Mouse (Mus musculus) liver, embryonic 16.5 days (tissue): ENCODE measurements around the gene Kirrel2. TPM values are rescaled to one million over a fixed set of nuclear protein-coding genes. Genes with fewer than 3 reads are reported as not detected.

Experiments used
- ATAC-seq: fragments of 200-750 bp; cut with Nextera tagmentation; 2 replicates; pipeline ENCODE4 v1.8.0; 2017; ENCODE audit warnings: low read depth, mild to moderate bottlenecking, moderate number of reproducible peaks, moderate library complexity
- H3K27ac ChIP-seq: fragments of 300-500 bp; sonication (generic); 2 replicates; pipeline ENCODE4 v1.5.1; 2014; ENCODE audit warnings: mild to moderate bottlenecking, low read length
- H3K27me3 ChIP-seq: fragments of 300-500 bp; sonication (generic); 2 replicates; pipeline ENCODE4 v1.6.1; 2014; ENCODE audit warnings: low read depth, low read length, mixed read lengths; ENCODE audit not compliant: control insufficient read depth, insufficient read depth
- H3K36me3 ChIP-seq: fragments of 300-500 bp; sonication (generic); 2 replicates; pipeline ENCODE4 v1.6.1; 2014; ENCODE audit warnings: mild to moderate bottlenecking; ENCODE audit not compliant: control insufficient read depth, insufficient read depth
- H3K4me1 ChIP-seq: fragments of 300-500 bp; sonication (generic); 2 replicates; pipeline ENCODE4 v1.6.1; 2014; ENCODE audit warnings: low read depth, low read length, mixed read lengths; ENCODE audit not compliant: control insufficient read depth
- H3K4me2 ChIP-seq: fragments of 300-500 bp; sonication (generic); 2 replicates; pipeline ENCODE4 v1.6.1; 2014; ENCODE audit warnings: low read depth, low read length, mixed read lengths
- H3K4me3 ChIP-seq: fragments of 300-500 bp; sonication (generic); 2 replicates; pipeline ENCODE4 v1.5.1; 2014; ENCODE audit warnings: low read depth, mild to moderate bottlenecking, low read length
- H3K9ac ChIP-seq: fragments of 300-500 bp; sonication (generic); 2 replicates; pipeline ENCODE4 v1.6.1; 2014; ENCODE audit warnings: low read depth, low read length
- H3K9me3 ChIP-seq: fragments of 300-500 bp; sonication (generic); replicated peaks from 2 replicates; pipeline ENCODE4 v1.6.1; 2016; ENCODE audit warnings: low read length; ENCODE audit not compliant: control insufficient read depth
- WGBS: fragments of 180-500 bp; shearing (Covaris S2); extraction: QIAGEN DNeasy Blood & Tissue Kit; methylation state at CpG from one replicate; pipeline ENCODE4 v1.1.7; 2014; ENCODE audit not compliant: insufficient replicate concordance; 5-methylcytosine and 5-hydroxymethylcytosine counted together
- polyA plus RNA-seq: library from polyadenylated mRNA; unstranded; fragments of >200 nt; fragmentation: Nextera tagmentation; extraction: Ambion mirVana; gene quantifications from 2 replicates; pipeline ENCODE4 v1.2.1, GENCODE M21; 2015

The Kirrel2 gene
- polyA plus RNA-seq, 1 experiment from 2014 or later = 0.12 TPM

DNA sequence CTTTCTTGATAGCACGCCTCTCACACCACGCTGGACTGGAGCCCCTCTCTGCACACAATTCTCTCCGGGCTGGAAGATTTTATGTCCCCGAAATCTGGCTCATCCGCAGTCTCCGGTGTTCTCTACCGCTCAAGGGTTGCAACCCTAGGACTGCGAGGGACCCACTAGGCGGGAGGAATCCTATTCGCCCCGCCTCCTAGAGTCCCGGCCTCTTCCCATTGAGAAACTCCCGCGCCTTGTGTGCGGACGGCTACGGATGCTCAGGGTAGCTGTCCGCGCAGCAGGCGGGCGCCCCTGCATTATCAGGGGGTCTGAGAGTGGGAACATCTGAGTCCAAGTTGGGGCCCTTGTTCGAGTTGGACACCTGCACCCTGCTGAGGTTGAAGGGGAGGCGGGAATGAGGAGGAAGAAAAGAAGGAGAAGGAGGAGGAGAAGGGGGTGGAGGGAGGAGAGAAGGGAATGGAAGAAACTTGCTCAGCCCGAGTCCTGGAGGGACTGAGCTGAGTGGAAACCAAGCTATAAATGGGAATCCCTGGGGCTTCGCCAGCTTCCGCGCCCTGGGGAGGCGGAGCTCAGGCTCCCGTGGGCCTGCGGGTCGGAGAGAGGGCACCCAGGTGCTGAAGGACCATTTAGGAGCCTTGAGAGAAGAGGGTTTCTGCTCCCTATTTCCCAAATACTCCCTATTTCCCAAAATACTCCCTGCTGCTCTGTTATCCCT lies 420 bp downstream of the Kirrel2 start:
- Histone ChIP-seq H3K4me1 (peaks cover 7% of the 10 kb centered on the region), H3K4me2 (no peak overlapping the region), H3K36me3 (no peaks in the 10 kb centered on the region), H3K9me3 (no peaks in the 10 kb centered on the region), H3K9ac (no peak overlapping the region), H3K4me3 (no peak overlapping the region), H3K27ac (no peak overlapping the region), H3K27me3 (peaks cover 73% of the 10 kb centered on the region)
- ATAC-seq = no peak
- 1% methylated on average over 31 of the region's 31 CpGs for WGBS

DNA sequence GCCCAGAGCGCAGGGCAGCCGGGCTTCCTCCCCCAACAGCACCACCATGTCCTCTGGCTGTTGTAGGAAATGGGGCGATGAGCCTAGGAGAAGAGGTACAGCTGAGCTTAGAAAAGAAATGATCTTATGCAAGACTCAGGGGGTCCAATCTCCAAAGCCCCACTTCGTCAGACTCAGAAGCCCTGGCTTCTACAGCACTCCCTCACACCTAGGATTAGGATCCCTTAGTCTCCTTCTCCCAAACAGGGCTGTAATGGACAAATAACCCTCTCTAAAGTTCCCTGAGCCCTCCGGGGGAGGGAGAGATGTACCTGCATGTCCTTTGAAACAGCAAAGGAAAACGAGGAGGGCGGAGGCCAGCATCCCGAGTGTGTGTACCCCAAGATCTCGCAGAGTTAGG lies 1.0 kb downstream of the Kirrel2 start:
- no peak overlapping the region for H3K9ac ChIP-seq
- H3K4me1 ChIP-seq = peaks cover 7% of the 10 kb centered on the region
- no peak overlapping the region for H3K4me3 ChIP-seq
- ATAC-seq = no peak
- H3K9me3 ChIP-seq = no peaks in the 10 kb centered on the region
- under 1% methylated on average over 9 of the region's 9 CpGs for WGBS
- no peak overlapping the region for H3K4me2 ChIP-seq
- no peaks in the 10 kb centered on the region for H3K36me3 ChIP-seq
- H3K27ac ChIP-seq = no peak overlapping the region
- peaks cover 73% of the 10 kb centered on the region for H3K27me3 ChIP-seq

DNA sequence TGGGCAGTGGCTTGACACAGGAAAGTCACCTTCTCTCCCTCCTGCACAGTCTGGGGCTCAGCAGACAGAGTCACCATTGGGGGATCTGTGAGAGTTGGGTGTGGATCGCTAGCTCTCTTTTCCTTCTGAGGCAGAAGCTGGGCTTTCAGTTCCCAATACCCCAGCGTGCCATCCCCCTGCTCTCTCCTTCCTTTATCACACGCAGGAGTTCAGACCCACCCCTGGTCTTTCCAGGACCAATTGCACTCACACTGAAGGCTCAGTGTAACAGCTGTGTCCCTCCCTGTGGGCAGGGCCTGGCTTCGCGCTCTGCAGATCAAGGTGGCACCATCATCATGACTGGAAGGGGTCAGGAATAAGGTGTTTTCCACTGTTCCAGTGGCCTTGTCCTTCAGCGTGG lies 3.2 kb downstream of the Kirrel2 start:
- Histone ChIP-seq H3K27ac (no peak overlapping the region), H3K27me3 (peaks cover 59% of the 10 kb centered on the region)

DNA sequence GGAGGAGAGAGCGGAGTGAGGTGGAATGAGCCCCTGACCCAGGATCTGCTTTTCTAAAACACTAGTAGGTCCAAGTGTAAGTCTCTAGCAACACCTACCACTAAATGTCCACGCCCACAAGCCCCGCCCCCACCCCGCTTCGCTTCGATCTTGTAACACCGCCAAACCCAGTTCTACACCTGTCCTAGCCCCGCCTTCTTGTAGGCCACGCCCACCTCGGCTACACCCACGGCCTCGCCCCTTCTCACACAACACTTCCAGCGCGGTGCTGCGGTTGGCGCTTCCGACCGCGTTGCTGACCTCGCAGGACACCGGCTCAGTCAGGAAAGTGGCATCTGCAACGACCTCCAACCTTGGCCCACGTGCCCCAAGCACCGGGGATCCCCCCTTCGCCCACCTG lies 3.7 kb downstream of the Kirrel2 start:
- Histone ChIP-seq H3K4me1 (peaks cover 7% of the 10 kb centered on the region), H3K9me3 (no peaks in the 10 kb centered on the region), H3K9ac (no peak overlapping the region), H3K27me3 (peaks cover 59% of the 10 kb centered on the region), H3K4me3 (no peak overlapping the region; the same call in 1 of the 2 replicates), H3K4me2 (peak overlapping the region; percentile 41), H3K27ac (no peak overlapping the region), H3K36me3 (no peaks in the 10 kb centered on the region)
- WGBS = 2% methylated on average over 25 of the region's 25 CpGs
- peak; percentile 68 for ATAC-seq

More for the DNA sequence above, 3.2 kb downstream of the Kirrel2 start:
- Histone ChIP-seq H3K36me3 (no peaks in the 10 kb centered on the region), H3K9me3 (no peaks in the 10 kb centered on the region), H3K4me3 (no peak overlapping the region), H3K4me1 (peaks cover 7% of the 10 kb centered on the region), H3K4me2 (peak overlapping the region; percentile 41), H3K9ac (no peak overlapping the region)
- WGBS = 11% methylated on average over 6 of the region's 6 CpGs
- no peak for ATAC-seq

DNA sequence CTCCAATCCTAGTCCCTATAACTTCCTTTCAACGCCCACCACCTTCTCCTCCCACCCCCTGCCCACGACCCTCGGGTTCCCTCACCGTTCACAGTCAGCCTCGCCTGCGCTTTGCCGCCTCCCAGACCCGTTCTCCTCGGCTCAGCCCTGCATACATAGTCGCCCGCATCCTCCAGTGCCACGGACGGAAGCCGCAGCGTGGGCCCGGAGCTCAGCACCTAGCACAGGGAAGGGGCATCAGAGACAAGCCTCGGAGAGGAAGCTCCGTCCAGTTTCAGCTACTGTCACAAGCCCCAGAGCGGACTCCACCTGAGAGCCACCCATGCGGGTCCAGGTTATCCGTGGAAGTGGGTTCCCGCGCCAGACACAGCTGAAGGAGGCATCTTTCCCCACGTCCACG lies 4.2 kb downstream of the Kirrel2 start:
- WGBS = 15% methylated on average over 25 of the region's 25 CpGs
- Histone ChIP-seq H3K4me2 (peak overlapping the region; percentile 41), H3K36me3 (no peaks in the 10 kb centered on the region), H3K9me3 (no peaks in the 10 kb centered on the region), H3K4me1 (peaks cover 7% of the 10 kb centered on the region), H3K27me3 (peaks cover 55% of the 10 kb centered on the region), H3K27ac (no peak overlapping the region), H3K9ac (no peak overlapping the region), H3K4me3 (no peak overlapping the region)
- ATAC-seq = no peak

DNA sequence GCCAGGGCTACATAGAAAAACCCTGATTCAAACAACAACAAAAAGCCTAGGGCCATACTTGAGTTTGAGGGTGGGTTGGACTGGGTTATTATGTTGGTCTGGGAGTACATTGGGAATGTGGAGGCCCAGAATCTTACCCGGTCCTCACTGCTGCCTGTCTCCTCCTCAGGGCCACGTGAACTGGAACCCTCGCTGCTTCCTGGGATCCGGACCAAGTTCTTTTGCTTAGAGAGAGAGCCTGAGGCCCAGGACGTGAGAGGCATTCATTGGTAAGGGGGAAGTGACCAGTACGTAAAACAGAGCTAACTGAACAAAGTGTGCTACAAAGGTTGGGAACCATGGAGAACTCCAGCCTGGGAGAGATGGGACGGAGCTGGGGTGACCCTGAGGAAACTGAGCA lies 7.2 kb downstream of the Kirrel2 start:
- Histone ChIP-seq H3K4me2 (no peak overlapping the region), H3K4me3 (no peak overlapping the region), H3K4me1 (peaks cover 7% of the 10 kb centered on the region), H3K36me3 (no peaks in the 10 kb centered on the region), H3K9me3 (no peaks in the 10 kb centered on the region; the same call in 1 of the 2 replicates), H3K27me3 (peaks cover 34% of the 10 kb centered on the region), H3K27ac (no peak overlapping the region), H3K9ac (no peak overlapping the region)
- ATAC-seq = no peak
- 56% methylated on average over 7 of the region's 7 CpGs for WGBS

DNA sequence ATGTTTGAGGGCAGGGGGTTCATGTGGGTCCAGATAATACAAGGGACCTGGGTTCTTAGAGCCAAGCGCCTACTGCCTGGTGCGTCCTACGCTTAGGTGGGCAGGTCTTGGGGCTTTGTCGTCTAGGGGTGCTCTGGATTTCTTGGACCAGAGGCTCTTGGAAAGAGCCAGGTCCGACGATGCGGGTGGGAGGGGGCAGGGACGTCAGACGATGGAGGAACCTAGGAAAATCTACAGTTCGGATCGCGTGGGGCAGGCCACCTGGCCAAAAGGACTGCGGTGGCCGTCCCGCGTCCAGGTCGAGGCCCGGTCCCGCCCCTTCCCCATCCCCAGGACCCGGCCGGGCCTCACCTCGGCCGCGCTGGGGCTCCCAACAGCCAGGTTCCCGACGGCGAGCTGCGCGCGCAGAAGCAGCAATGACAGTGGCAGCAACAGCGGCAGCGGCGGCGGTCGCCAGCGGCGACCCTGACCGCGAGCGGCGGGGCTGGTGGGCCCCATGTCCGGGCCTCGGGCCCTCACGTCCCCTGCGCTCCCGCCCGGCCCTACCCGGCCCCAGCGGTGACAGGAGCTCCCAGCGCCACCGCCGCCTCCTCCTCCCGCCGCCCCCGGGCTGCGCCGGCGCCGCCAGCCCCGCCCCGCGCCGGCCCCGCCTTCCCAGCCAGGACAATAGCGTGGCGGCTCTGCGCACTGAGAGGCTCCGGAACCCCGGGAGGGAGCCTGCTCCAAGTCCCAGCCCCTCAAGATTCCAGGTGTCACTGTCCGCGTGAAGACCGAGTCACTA lies 12.3 kb downstream of the Kirrel2 start, which contains the start of gene Aplp1:
Aplp1 (minus strand) TSS at position 565 of the 781 bp plus-strand sequence.
- Histone ChIP-seq H3K9ac (peak within 1 kb of the TSS; percentile 41; the same call in 1 of the 2 replicates), H3K4me1 (peaks cover 9% of the 10 kb centered on the region), H3K27ac (no peak within 1 kb of the TSS), H3K36me3 (no peaks in the 10 kb centered on the region), H3K27me3 (peaks cover 27% of the 10 kb centered on the region), H3K9me3 (no peaks in the 10 kb centered on the region; the same call in 1 of the 2 replicates), H3K4me3 (peak within 1 kb of the TSS; percentile 60), H3K4me2 (peak within 1 kb of the TSS; percentile 63)
- 1% methylated on average over 60 of the region's 72 CpGs for WGBS
- peak; percentile 65 for ATAC-seq

DNA sequence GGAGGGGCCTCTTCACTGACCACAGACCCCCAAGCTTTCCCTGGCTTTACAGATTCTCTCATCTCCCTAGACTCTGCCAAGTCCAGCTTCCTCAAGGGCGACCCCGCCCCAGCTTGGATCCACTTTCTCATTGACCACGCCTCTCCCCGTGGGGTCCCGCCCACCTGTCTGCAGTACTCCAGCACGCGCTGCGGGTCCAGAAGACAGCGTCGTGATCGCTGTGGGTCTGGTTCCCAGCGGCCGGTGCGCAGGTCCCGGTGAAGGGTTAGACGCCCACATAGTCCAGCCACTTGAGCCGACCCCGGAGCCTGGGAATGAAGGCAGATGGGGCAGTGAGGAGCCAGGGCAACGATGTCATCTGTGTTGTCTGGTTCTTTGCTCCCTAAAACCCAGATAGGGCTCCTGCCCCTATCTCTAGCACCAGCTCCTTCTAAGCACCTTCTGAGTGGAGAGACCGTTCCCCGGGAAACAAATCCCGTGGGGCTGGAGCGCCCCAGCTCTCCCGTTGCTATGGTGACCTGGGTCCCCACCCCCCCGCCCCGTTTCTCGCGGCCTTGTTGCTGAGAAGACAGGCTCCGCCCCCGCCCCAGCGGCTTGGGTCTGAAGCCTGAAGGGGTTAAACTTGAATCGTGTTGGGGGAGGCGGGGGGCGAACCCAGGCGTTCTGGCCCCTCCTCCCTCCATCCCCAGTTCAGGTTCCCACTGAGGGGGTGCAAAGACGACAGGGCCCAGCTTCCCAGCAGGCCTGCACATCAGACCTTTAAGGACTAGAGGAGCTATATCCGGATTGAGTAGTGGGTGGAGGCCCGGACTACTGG lies 13.1 kb downstream of the Kirrel2 start:
- 1% methylated on average over 38 of the region's 38 CpGs for WGBS
- H3K4me3 ChIP-seq = peak overlapping the region; percentile 60
- peaks cover 9% of the 10 kb centered on the region for H3K4me1 ChIP-seq
- ATAC-seq = peak; percentile 28; the same call in 1 of the 2 replicates
- H3K36me3 ChIP-seq = no peaks in the 10 kb centered on the region
- no peak overlapping the region for H3K9ac ChIP-seq
- H3K27ac ChIP-seq = no peak overlapping the region
- no peaks in the 10 kb centered on the region; the same call in 1 of the 2 replicates for H3K9me3 ChIP-seq
- peak overlapping the region; percentile 63 for H3K4me2 ChIP-seq
- peaks cover 27% of the 10 kb centered on the region for H3K27me3 ChIP-seq
